Mouse (Mus musculus): ENCODE measurements around the gene Stk19. TPM values are rescaled to one million over a fixed set of nuclear protein-coding genes. Genes with fewer than 3 reads are reported as not detected.
"Not testable (repeated sequence)": the region's sequence is repeated elsewhere in the genome, so short reads cannot be mapped to it uniquely, and the experiment has no call there.

Stk19 gene
- polyA plus RNA-seq, 1 experiment from 2014 or later: 28.8 TPM

DNA sequence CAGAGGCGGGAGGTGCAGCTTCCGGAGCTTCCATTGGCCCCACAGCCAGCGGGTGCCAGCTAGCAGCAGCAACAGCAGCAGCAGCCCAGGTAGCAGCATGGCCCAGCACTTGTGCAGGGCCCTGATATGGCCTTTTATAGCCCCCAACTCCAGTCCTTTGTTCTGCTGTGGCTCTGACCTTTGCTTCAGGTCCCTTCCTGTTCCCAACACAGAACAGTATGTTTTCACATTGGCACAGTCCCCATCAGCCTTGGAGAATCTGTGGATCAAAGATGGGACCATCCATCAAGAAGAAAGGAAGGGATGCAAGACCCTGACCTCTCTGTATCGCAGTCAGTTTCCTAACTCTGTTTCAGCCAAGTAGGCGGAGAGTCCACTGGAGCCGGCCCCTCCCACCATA is 32.4 kb downstream of the Stk19 start, which contains the start of gene Cyp21a1:
Gene Cyp21a1, minus strand, starts transcription at position 261 of the 400 bp plus-strand sequence.
- H3K27me3 ChIP-seq (ENCODE audit: control insufficient read depth, insufficient read depth, low read length); H3K36me3 ChIP-seq (replicated peaks; ENCODE audit: control insufficient read depth, insufficient read depth); H3K4me1 ChIP-seq (replicated peaks; ENCODE audit: control insufficient read depth, insufficient read depth, low read length); H3K4me3 ChIP-seq (replicated peaks; ENCODE audit: low read length); H3K9ac ChIP-seq; H3K4me2 ChIP-seq (replicated peaks); DNase-seq (ENCODE audit: low spot score); H3K9me3 ChIP-seq (ENCODE audit: control insufficient read depth, low read length); H3K27ac ChIP-seq; ATAC-seq (ENCODE audit: low FRiP score): not testable (repeated sequence)
- 98% methylated on average over 4 of the region's 6 CpGs for WGBS

DNA sequence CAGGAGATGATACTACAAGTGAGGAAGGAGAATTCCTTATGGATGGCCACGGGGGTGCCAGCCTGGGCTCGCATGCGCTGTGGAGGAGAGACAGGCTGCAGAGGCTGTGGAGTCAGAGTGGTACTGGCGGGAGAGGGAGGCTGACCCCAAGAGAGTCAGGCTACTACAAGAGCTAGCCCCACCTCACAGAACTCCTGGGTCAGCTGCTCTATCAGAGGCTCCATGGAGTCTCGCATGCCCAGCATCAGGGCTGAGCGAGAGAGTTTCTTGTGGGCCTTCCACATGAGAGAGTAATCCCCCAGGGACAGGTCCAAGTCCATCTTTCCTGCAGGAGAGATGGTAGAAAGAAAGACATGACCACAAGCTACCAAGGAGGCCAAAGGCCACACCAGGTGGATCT is 33.4 kb downstream of the Stk19 start:
- not testable (repeated sequence) for DNase-seq (ENCODE audit: low spot score); H3K4me2 ChIP-seq (replicated peaks); H3K36me3 ChIP-seq (replicated peaks; ENCODE audit: control insufficient read depth, insufficient read depth); H3K27ac ChIP-seq; H3K9ac ChIP-seq; H3K4me1 ChIP-seq (replicated peaks; ENCODE audit: control insufficient read depth, insufficient read depth, low read length); H3K9me3 ChIP-seq (ENCODE audit: control insufficient read depth, low read length); ATAC-seq (ENCODE audit: low FRiP score); H3K4me3 ChIP-seq (replicated peaks; ENCODE audit: low read length); H3K27me3 ChIP-seq (ENCODE audit: control insufficient read depth, insufficient read depth, low read length)
- WGBS: 97% methylated on average over 6 of the region's 6 CpGs

GRCm38 (mm10) chr17:34802756-34803155 is 34.0 kb downstream of the Stk19 start:
- H3K9ac ChIP-seq; H3K36me3 ChIP-seq (replicated peaks; ENCODE audit: control insufficient read depth, insufficient read depth); H3K27me3 ChIP-seq (ENCODE audit: control insufficient read depth, insufficient read depth, low read length); H3K4me1 ChIP-seq (replicated peaks; ENCODE audit: control insufficient read depth, insufficient read depth, low read length); ATAC-seq (ENCODE audit: low FRiP score); H3K9me3 ChIP-seq (ENCODE audit: control insufficient read depth, low read length); H3K27ac ChIP-seq; H3K4me3 ChIP-seq (replicated peaks; ENCODE audit: low read length); DNase-seq (ENCODE audit: low spot score); H3K4me2 ChIP-seq (replicated peaks): not testable (repeated sequence)
- WGBS: 94% methylated on average over 9 of the region's 9 CpGs

- not testable (repeated sequence) for H3K4me1 ChIP-seq (replicated peaks; ENCODE audit: control insufficient read depth, insufficient read depth, low read length); DNase-seq (ENCODE audit: low spot score); ATAC-seq (ENCODE audit: low FRiP score); H3K4me2 ChIP-seq (replicated peaks); H3K4me3 ChIP-seq (replicated peaks; ENCODE audit: low read length); H3K9me3 ChIP-seq (ENCODE audit: control insufficient read depth, low read length); H3K9ac ChIP-seq; H3K36me3 ChIP-seq (replicated peaks; ENCODE audit: control insufficient read depth, insufficient read depth); H3K27ac ChIP-seq; H3K27me3 ChIP-seq (ENCODE audit: control insufficient read depth, insufficient read depth, low read length)
- 94% methylated on average over 16 of the region's 16 CpGs for WGBS
Measured at GRCm38 (mm10) chr17:34800781-34801305, 35.9 kb downstream of the Stk19 start.

DNA sequence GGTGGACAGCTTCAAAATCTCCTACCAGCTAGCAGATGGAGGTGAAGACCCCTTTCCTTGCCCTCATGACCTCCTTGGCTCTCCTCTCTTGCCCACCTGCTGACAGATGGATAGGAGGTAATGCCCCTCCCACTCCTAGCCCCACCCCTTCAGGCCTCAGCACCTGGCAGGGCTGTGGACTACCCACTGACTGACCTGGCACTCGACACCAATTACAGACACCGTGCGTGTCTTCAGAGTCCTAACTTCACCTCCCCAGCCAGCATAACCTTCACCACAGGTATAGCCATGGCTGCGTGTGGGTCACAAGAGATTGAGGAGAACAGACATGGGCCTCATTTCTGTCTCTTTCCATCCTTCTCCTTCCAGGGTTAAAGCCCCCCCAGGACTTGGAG is 37.2 kb downstream of the Stk19 start:
- H3K4me2 ChIP-seq (replicated peaks): no peak overlapping the region
- H3K9ac ChIP-seq: no peak overlapping the region
- WGBS: 90% methylated on average over 4 of the region's 4 CpGs
- DNase-seq (ENCODE audit: low spot score): no peak
- ATAC-seq (ENCODE audit: low FRiP score): no peak
- H3K9me3 ChIP-seq (ENCODE audit: control insufficient read depth, low read length): no peaks in the 10 kb centered on the region
- H3K4me1 ChIP-seq (replicated peaks; ENCODE audit: control insufficient read depth, insufficient read depth, low read length): no peaks in the 10 kb centered on the region
- no peak overlapping the region for H3K27ac ChIP-seq
- H3K36me3 ChIP-seq (replicated peaks; ENCODE audit: control insufficient read depth, insufficient read depth): no peaks in the 10 kb centered on the region
- H3K27me3 ChIP-seq (ENCODE audit: control insufficient read depth, insufficient read depth, low read length): no peaks in the 10 kb centered on the region
- no peak overlapping the region for H3K4me3 ChIP-seq (replicated peaks; ENCODE audit: low read length)

DNA sequence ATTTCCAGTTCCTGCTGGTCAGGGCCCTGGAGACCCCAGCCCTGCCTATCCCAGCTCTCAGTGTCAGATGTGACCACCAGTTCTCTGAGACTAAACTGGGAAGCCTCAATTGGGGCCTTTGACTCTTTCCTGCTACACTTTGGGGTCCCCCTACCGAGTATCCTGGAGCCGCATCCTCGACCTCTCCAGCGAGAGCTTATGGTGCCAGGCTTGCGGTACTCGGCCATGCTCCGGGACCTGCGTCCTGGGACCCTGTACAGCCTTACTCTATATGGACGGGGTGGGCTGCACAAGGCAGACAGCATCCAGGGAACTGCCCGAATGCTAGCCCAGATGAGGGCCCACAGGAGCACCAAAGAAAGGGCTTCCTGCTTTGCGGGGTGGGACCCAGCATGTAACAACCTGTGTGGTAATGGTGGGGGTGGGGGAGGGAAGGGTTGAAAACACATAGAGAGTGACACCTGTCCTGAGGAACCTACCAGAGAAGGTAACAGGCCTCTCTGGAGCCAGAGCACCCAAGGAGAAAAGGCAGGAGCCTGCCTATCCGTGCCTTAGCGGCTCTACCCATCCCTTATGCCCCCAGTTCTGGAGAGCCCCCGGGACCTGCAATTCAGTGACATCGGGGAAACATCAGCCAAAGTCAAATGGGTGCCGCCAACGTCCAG is 37.7 kb downstream of the Stk19 start:
- H3K9me3 ChIP-seq (ENCODE audit: control insufficient read depth, low read length): no peaks in the 10 kb centered on the region
- no peaks in the 10 kb centered on the region for H3K36me3 ChIP-seq (replicated peaks; ENCODE audit: control insufficient read depth, insufficient read depth)
- no peaks in the 10 kb centered on the region for H3K4me1 ChIP-seq (replicated peaks; ENCODE audit: control insufficient read depth, insufficient read depth, low read length)
- H3K27ac ChIP-seq: no peak overlapping the region
- no peak overlapping the region for H3K4me3 ChIP-seq (replicated peaks; ENCODE audit: low read length)
- WGBS: 87% methylated on average over 14 of the region's 17 CpGs
- H3K4me2 ChIP-seq (replicated peaks): no peak overlapping the region
- H3K9ac ChIP-seq: no peak overlapping the region
- no peaks in the 10 kb centered on the region for H3K27me3 ChIP-seq (ENCODE audit: control insufficient read depth, insufficient read depth, low read length)
- DNase-seq (ENCODE audit: low spot score) (no peak), ATAC-seq (ENCODE audit: low FRiP score) (no peak)

DNA sequence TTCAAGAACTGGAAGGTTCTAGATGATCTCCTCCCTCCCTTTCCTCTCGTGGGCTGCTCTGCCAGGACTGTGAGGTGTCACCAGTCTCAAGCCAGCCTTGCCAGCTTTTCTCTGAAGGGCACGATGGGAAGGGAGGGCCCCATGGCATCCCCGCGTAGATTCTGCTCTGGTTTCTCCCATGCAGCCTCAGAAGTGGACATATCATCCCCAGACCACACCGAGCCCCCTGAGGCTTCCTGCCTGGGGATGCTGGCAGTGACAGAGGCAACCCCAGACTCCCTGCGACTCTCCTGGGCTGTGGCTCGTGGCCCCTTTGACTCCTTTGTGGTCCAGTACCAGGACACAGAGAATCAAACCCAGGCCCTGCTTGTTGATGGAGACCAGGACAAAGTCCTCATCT is 38.7 kb downstream of the Stk19 start:
- H3K9ac ChIP-seq; H3K9me3 ChIP-seq (ENCODE audit: control insufficient read depth, low read length): not testable (repeated sequence)

DNA sequence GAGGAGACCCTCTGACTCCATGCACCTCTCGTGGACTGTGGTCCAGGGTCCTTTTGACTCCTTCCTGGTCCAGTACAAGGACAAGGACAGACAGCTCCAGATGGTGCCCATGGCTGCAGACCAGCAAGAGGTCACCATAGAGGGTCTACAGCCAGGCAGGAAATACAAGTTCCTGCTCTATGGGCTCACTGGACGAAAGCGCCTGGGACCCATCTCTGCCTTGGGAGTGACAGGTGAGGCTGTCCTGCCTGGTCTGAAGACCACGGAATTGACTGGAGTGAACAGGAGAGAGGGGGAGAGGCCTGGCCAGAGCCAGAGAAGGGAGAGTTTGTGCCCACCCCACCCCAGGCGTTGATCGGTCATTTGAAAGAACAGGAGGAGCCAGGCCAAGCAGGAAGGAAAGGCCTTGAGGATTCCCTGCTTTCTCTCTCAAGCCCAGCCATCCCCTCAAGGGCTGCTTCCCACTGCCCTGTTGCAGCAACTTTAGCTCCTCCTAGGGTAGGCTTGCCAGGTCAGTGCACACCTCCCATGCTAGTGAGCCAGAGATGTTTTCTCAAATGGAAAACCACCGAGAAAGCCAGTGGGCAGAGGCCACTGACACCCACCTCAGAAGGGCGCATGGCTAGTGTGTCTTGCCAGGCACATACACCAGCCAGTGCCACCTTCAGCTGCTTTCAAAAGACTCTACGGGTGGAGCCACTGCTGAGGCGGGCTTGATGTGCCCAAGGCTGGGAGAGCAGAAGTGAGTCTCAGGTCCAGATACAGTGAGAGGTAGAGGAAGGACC is 39.3 kb downstream of the Stk19 start:
- not testable (repeated sequence) for ATAC-seq (ENCODE audit: low FRiP score); H3K4me1 ChIP-seq (replicated peaks; ENCODE audit: control insufficient read depth, insufficient read depth, low read length); DNase-seq (ENCODE audit: low spot score); H3K4me3 ChIP-seq (replicated peaks; ENCODE audit: low read length); H3K36me3 ChIP-seq (replicated peaks; ENCODE audit: control insufficient read depth, insufficient read depth); H3K27me3 ChIP-seq (ENCODE audit: control insufficient read depth, insufficient read depth, low read length); H3K9me3 ChIP-seq (ENCODE audit: control insufficient read depth, low read length); H3K27ac ChIP-seq; H3K4me2 ChIP-seq (replicated peaks); H3K9ac ChIP-seq
- WGBS: 85% methylated on average over 10 of the region's 10 CpGs

More for the DNA sequence above, 38.7 kb downstream of the Stk19 start:
- not testable (repeated sequence) for H3K27me3 ChIP-seq (ENCODE audit: control insufficient read depth, insufficient read depth, low read length); H3K27ac ChIP-seq; ATAC-seq (ENCODE audit: low FRiP score); H3K36me3 ChIP-seq (replicated peaks; ENCODE audit: control insufficient read depth, insufficient read depth); H3K4me1 ChIP-seq (replicated peaks; ENCODE audit: control insufficient read depth, insufficient read depth, low read length); DNase-seq (ENCODE audit: low spot score); H3K4me2 ChIP-seq (replicated peaks); H3K4me3 ChIP-seq (replicated peaks; ENCODE audit: low read length)
- WGBS: 89% methylated on average over 7 of the region's 7 CpGs

DNA sequence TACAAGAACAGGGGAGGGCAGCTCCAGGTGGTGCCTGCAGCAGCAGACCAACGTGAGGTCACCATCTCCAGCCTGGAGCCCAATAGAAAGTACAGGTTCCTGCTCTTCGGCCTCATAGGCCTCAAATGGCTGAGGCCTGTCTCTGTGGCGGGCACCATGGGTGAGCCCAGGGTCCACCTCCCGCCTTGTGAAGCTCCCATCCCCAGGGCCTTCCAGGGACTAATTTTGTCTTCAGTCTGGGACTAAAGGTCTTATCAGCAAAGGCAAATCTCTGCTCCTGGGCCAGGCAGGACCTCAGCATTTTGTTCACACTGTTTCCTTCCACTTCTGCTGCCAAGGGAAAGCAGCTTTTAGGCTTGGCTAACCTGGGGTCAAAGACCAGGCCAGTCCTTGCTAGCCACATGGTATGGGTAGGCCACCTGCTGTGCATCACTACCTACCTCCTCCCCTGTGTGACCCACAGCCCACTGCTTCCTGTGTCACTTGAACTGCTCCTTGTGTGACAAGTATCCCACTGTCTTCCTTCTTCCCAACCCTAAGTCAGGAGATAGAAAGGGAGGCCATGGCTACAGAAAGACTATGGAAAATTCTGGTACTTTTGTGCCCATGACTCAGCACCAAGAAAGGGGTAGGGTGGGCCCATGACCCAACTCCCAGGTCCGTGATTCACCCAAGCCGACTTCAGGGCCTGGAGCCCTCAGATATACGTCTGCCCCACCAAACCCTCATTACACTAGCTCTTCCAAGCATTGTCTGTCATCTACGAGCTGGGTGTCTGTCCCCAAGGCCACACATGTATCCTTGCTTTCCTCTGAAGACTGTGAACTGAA is 40.2 kb downstream of the Stk19 start:
- Histone ChIP-seq H3K36me3 (replicated peaks; ENCODE audit: control insufficient read depth, insufficient read depth) (no peaks in the 10 kb centered on the region), H3K9me3 (ENCODE audit: control insufficient read depth, low read length) (peaks cover 4% of the 10 kb centered on the region; the same call in 1 of the 2 replicates), H3K4me1 (replicated peaks; ENCODE audit: control insufficient read depth, insufficient read depth, low read length) (no peaks in the 10 kb centered on the region), H3K27ac (no peak overlapping the region), H3K4me2 (replicated peaks) (no peak overlapping the region), H3K9ac (no peak overlapping the region), H3K4me3 (replicated peaks; ENCODE audit: low read length) (no peak overlapping the region), H3K27me3 (ENCODE audit: control insufficient read depth, insufficient read depth, low read length) (no peaks in the 10 kb centered on the region)
- 85% methylated on average over 8 of the region's 8 CpGs for WGBS
- ATAC-seq (ENCODE audit: low FRiP score): no peak
- DNase-seq (ENCODE audit: low spot score): no peak

Measured in hindbrain, embryonic 14.5 days (tissue).